Mouse (Mus musculus): ENCODE measurements around the gene Wfdc16. TPM values are rescaled to one million over a fixed set of nuclear protein-coding genes. Genes with fewer than 3 reads are reported as not detected.

The Wfdc16 gene
- not detected for total RNA-seq (2023)

GRCm38 (mm10) chr2:164638696-164639095 is at the start of gene Wfdc16:
TSS of gene Wfdc16 (minus strand) at chr2:164638796.

GRCm38 (mm10) chr2:164684807-164685206 is 46.2 kb upstream of the Wfdc16 start, which contains the start of gene Wfdc13:
TSS of gene Wfdc13 (plus strand) at chr2:164685107.

DNA sequence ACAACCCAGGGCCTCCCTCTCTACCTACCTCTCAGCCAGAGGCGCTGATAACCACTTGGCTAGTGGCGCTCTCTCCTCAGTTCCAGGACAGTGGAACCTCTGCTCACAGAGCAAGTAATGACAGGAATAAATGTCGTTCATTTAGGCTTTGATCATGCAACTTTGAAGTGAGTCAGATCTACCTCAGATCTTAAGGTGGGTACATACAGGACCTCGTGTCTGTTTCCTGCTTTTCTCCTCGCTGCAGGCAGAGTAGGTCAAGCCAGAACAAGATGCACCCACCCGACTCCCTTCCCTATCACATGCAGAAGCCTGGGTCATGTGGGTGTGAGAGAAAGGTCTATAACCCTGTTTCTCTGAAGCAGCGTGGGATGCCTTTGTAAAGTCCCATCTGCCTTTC is 35.4 kb upstream of the Wfdc16 start, which contains the start of gene Wfdc11:
TSS of gene Wfdc11 (minus strand) at position 101 of the 400 bp plus-strand sequence.

GRCm38 (mm10) chr2:164656483-164656882 is 17.9 kb upstream of the Wfdc16 start, which contains the start of gene Wfdc9:
TSS of gene Wfdc9 (minus strand) at chr2:164656583.

GRCm38 (mm10) chr2:164655858-164656257 is 17.3 kb upstream of the Wfdc16 start, which contains the start of gene Wfdc10:
TSS of gene Wfdc10 (plus strand) at chr2:164656046.

GRCm38 (mm10) chr2:164613471-164613870 is 25.1 kb downstream of the Wfdc16 start, which contains the start of the genes Wfdc6b and Wfdc8:
TSS of gene Wfdc6b (plus strand) at chr2:164613522.
TSS of gene Wfdc8 (minus strand) at chr2:164613626.

GRCm38 (mm10) chr2:164593494-164593893 is 45.1 kb downstream of the Wfdc16 start, which contains the start of gene Eppin:
TSS of gene Eppin (minus strand) at chr2:164593594.

GRCm38 (mm10) chr2:164585025-164585725 is 53.4 kb downstream of the Wfdc16 start, which contains the start of gene Wfdc6a:
TSS of gene Wfdc6a (minus strand) at chr2:164585447.

Other genes starting within 250 kb of the Wfdc16 start
- gene Slpi, start 249.7 kb downstream of the Wfdc16 start, total RNA-seq (2023): 3.9 TPM
- gene Rbpjl, start 235.7 kb downstream of the Wfdc16 start, total RNA-seq (2023): not detected
- not detected for gene Matn4, start 233.6 kb downstream of the Wfdc16 start, total RNA-seq (2023)
- gene Sdc4, start 194.9 kb downstream of the Wfdc16 start, total RNA-seq (2023): 11.7 TPM
- gene Sys1, start 181.8 kb downstream of the Wfdc16 start, total RNA-seq (2023): 44.3 TPM
- gene Gm20458, start 177.8 kb downstream of the Wfdc16 start, total RNA-seq (2023): 6.3 TPM
- not detected for gene Trp53tg5, start 165.1 kb downstream of the Wfdc16 start, total RNA-seq (2023)
- 5.1 TPM for gene Dbndd2, start 152.7 kb downstream of the Wfdc16 start, total RNA-seq (2023)
- 56.1 TPM for gene Pigt, start 141.3 kb downstream of the Wfdc16 start, total RNA-seq (2023)
- gene Wfdc2, start 76.4 kb downstream of the Wfdc16 start, total RNA-seq (2023): not detected
- gene Spint3, start 65.3 kb downstream of the Wfdc16 start, total RNA-seq (2023): not detected
- gene Wfdc6a, start 53.3 kb downstream of the Wfdc16 start, total RNA-seq (2023): not detected
- not detected for gene Eppin, start 45.2 kb downstream of the Wfdc16 start, total RNA-seq (2023)
- not detected for gene Wfdc6b, start 25.3 kb downstream of the Wfdc16 start, total RNA-seq (2023)
- gene Wfdc8, start 25.2 kb downstream of the Wfdc16 start, total RNA-seq (2023): not detected
- gene Wfdc10, start 17.2 kb upstream of the Wfdc16 start, total RNA-seq (2023): not detected
- not detected for gene Wfdc9, start 17.8 kb upstream of the Wfdc16 start, total RNA-seq (2023)
- not detected for gene Wfdc11, start 35.3 kb upstream of the Wfdc16 start, total RNA-seq (2023)
- gene Wfdc13, start 46.3 kb upstream of the Wfdc16 start, total RNA-seq (2023): not detected
- gene Spint4, start 59.7 kb upstream of the Wfdc16 start, total RNA-seq (2023): not detected
- not detected for gene Spint5, start 76.5 kb upstream of the Wfdc16 start, total RNA-seq (2023)
- not detected for gene Wfdc3, start 107.1 kb upstream of the Wfdc16 start, total RNA-seq (2023)
- 43.0 TPM for gene Dnttip1, start 107.2 kb upstream of the Wfdc16 start, total RNA-seq (2023)
- not detected for gene Ube2c, start 131.1 kb upstream of the Wfdc16 start, total RNA-seq (2023)
- not detected for gene Tnnc2, start 141.2 kb upstream of the Wfdc16 start, total RNA-seq (2023)
- 0.70 TPM for gene Snx21, start 147.0 kb upstream of the Wfdc16 start, total RNA-seq (2023)
- gene Acot8, start 166.1 kb upstream of the Wfdc16 start, total RNA-seq (2023): 60.3 TPM
- gene Zswim3, start 166.3 kb upstream of the Wfdc16 start, total RNA-seq (2023): 3.5 TPM
- 7.7 TPM for gene Zswim1, start 183.9 kb upstream of the Wfdc16 start, total RNA-seq (2023)
- gene Spata25, start 189.7 kb upstream of the Wfdc16 start, total RNA-seq (2023): not detected
- 133 TPM for gene Ctsa, start 194.1 kb upstream of the Wfdc16 start, total RNA-seq (2023)
- gene Neurl2, start 194.7 kb upstream of the Wfdc16 start, total RNA-seq (2023): 1.7 TPM
- gene Pltp, start 218.9 kb upstream of the Wfdc16 start, total RNA-seq (2023): 5.5 TPM
- 117 TPM for gene Pcif1, start 240.5 kb upstream of the Wfdc16 start, total RNA-seq (2023)